Mouse (Mus musculus): ENCODE data around the gene Krit1.

DNA sequence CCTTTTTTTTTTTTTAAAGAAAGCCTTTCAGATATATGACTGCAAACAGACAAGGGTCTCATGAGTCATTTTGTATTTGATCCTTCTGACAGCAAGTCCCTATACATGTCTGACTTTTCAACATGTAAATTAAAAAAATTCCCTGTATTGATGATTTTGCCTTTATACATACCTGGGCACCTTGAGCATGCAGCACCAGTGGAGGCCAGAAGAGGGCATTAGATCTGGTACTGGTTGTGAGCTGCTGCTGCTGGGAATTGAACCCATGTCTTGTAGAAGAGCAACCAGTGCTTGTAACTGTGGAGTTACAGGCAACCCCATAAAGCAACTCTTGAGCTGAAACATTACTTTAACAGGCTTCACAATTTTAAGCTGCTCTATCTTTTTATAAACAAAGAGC is 20.3 kb upstream of the Krit1 start:
- no peak for TF ChIP-seq GATA1 (IDR thresholded peaks at IDR 0.05; ENCODE audit: low read length)
- no peak for TF ChIP-seq TAL1 (IDR thresholded peaks at IDR 0.05; ENCODE audit: low read length)

Measured in erythroblast, embryonic 14.5 days (primary cell).